ENCODE assay signal across 21 mouse cellular contexts in the genomic region with DNA sequence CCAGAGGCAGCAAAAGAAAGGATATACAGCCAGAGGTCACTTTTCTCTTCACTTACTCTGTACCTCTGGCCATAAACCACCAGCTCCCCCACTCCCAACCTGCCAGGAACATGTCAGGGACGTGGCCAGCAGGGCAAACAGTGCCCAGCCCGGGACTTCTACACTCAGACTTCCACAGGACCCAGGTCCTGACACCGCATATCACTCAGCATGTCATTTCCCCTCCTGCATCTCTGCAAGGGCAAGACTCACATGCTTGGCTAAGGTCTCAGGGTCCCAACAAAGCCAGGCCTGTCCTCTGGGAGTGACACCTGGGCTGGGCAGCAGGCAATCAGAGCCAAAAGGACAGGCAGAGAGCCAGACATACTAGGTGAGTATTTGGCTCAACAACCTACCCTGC. TPM values are rescaled to one million over a fixed set of nuclear protein-coding genes. Genes with fewer than 3 reads are reported as not detected.
DNase-seq lines count a peak whose midpoint lies in the region; ATAC-seq and TF ChIP-seq lines count a peak whose summit lies in the region.
"Had no signal": no experiment of that assay in that cellular context is flagged by ENCODE, and none has a peak within 500 bp of the region (broad histone marks: within the 10 kb centered on the region; RNA-seq: fewer than 3 reads in every experiment).

No protein-coding gene starts in this region.

- 77% methylated on average over 3 of the region's 3 CpGs for WGBS in forebrain, embryonic 12.5 days
- 72% methylated on average over 3 of the region's 3 CpGs for WGBS in forebrain, embryonic 15.5 days
- WGBS in hindbrain, embryonic 10.5 days: 51% methylated on average over 3 of the region's 3 CpGs
- 56% methylated on average over 3 of the region's 3 CpGs for WGBS in hindbrain, postnatal 0 days

- H3K4me2 ChIP-seq in forebrain, embryonic 12.5 days: no peak overlapping the region
- no peak overlapping the region for H3K4me2 ChIP-seq in forebrain, embryonic 15.5 days (replicated peaks)
- H3K4me2 ChIP-seq in hindbrain, postnatal 0 days (ENCODE audit: low read depth, low read length): no peak overlapping the region
- H3K4me2 ChIP-seq: embryonic facial prominence, embryonic 15.5 days; limb, embryonic 12.5 days had no signal

- TF ChIP-seq CTCF in hindbrain, postnatal 0 days (IDR thresholded peaks at IDR 0.05; ENCODE audit: low read depth): no peak

- no peak overlapping the region for H3K4me3 ChIP-seq in forebrain, embryonic 12.5 days (replicated peaks)
- H3K4me3 ChIP-seq in forebrain, embryonic 15.5 days: no peak overlapping the region
- no peak overlapping the region for H3K4me3 ChIP-seq in hindbrain, embryonic 10.5 days
- no peak overlapping the region for H3K4me3 ChIP-seq in hindbrain, postnatal 0 days (ENCODE audit: low read length)
- H3K4me3 ChIP-seq: embryonic facial prominence, embryonic 15.5 days; limb, embryonic 12.5 days had no signal

- ATAC-seq in forebrain, embryonic 12.5 days (ENCODE audit: low FRiP score): no peak
- no peak for ATAC-seq in forebrain, embryonic 15.5 days (replicated peaks)
- no peak for ATAC-seq in hindbrain, postnatal 0 days
- ATAC-seq: forebrain, embryonic 14.5 days; intestine, postnatal 0 days had no signal

- peaks cover 47% of the 10 kb centered on the region for H3K4me1 ChIP-seq in forebrain, embryonic 12.5 days
- peaks cover 23% of the 10 kb centered on the region for H3K4me1 ChIP-seq in forebrain, embryonic 15.5 days
- H3K4me1 ChIP-seq in hindbrain, embryonic 10.5 days (replicated peaks): peaks cover 57% of the 10 kb centered on the region
- peaks cover 8% of the 10 kb centered on the region for H3K4me1 ChIP-seq in hindbrain, postnatal 0 days (ENCODE audit: insufficient read depth, low read length)

- no peak for DNase-seq in hindbrain, embryonic 10.5 days (ENCODE audit: low spot score)
- no peak for DNase-seq in hindbrain, postnatal 0 days (ENCODE audit: low spot score)
- DNase-seq in ovary, postnatal 36 days (ENCODE audit: low spot score): peak; percentile 9
- DNase-seq in ovary, adult 18-20 months (ENCODE audit: low spot score): no peak
- DNase-seq in right cerebral cortex, adult 2 months (ENCODE audit: low spot score in 2 of 2): no peak
- DNase-seq: cerebellum, adult 11-12 months; lung, postnatal 36 days; midbrain, embryonic 14.5 days; right cerebral cortex, postnatal 14 days; thymus, postnatal 25 days had no signal

- H3K9ac ChIP-seq in forebrain, embryonic 12.5 days: no peak overlapping the region
- H3K9ac ChIP-seq in forebrain, embryonic 15.5 days (replicated peaks): no peak overlapping the region
- H3K9ac ChIP-seq in hindbrain, postnatal 0 days (replicated peaks; ENCODE audit: low read length): no peak overlapping the region
- H3K9ac ChIP-seq: embryonic facial prominence, embryonic 15.5 days; limb, embryonic 12.5 days had no signal

- H3K27ac ChIP-seq in forebrain, embryonic 12.5 days: 0 out of 2 replicates have a peak overlapping the region, but pooled peaks have one; percentile 13
- H3K27ac ChIP-seq in forebrain, embryonic 15.5 days (replicated peaks): no peak overlapping the region
- H3K27ac ChIP-seq in hindbrain, embryonic 10.5 days: peak overlapping the region; percentile 84
- H3K27ac ChIP-seq in hindbrain, postnatal 0 days: no peak overlapping the region
- H3K27ac ChIP-seq: embryonic facial prominence, embryonic 15.5 days had no signal

- H3K36me3 ChIP-seq in forebrain, embryonic 12.5 days (replicated peaks): no peaks in the 10 kb centered on the region
- no peaks in the 10 kb centered on the region for H3K36me3 ChIP-seq in forebrain, embryonic 15.5 days
- H3K36me3 ChIP-seq in hindbrain, embryonic 10.5 days: no peaks in the 10 kb centered on the region
- no peaks in the 10 kb centered on the region for H3K36me3 ChIP-seq in hindbrain, postnatal 0 days (ENCODE audit: insufficient read depth, low read length)
- H3K36me3 ChIP-seq: embryonic facial prominence, embryonic 15.5 days; limb, embryonic 12.5 days had no signal

- no peaks in the 10 kb centered on the region for H3K9me3 ChIP-seq in forebrain, embryonic 12.5 days
- no peaks in the 10 kb centered on the region for H3K9me3 ChIP-seq in forebrain, embryonic 15.5 days
- no peaks in the 10 kb centered on the region for H3K9me3 ChIP-seq in hindbrain, embryonic 10.5 days
- no peaks in the 10 kb centered on the region for H3K9me3 ChIP-seq in hindbrain, postnatal 0 days (ENCODE audit: low read length)
- H3K9me3 ChIP-seq: embryonic facial prominence, embryonic 15.5 days; limb, embryonic 12.5 days had no signal

- H3K27me3 ChIP-seq in forebrain, embryonic 12.5 days: no peaks in the 10 kb centered on the region
- H3K27me3 ChIP-seq in forebrain, embryonic 15.5 days: no peaks in the 10 kb centered on the region
- peaks cover 24% of the 10 kb centered on the region for H3K27me3 ChIP-seq in hindbrain, embryonic 10.5 days (ENCODE audit: insufficient read depth, poor library complexity, severe bottlenecking)
- no peaks in the 10 kb centered on the region for H3K27me3 ChIP-seq in hindbrain, postnatal 0 days (ENCODE audit: insufficient read depth, low read length)
- H3K27me3 ChIP-seq: embryonic facial prominence, embryonic 15.5 days; limb, embryonic 12.5 days had no signal

RNA-seq across cellular contexts. Expression of a gene that starts 11.2 kb away (rescaled TPM):
- polyA plus RNA-seq in forebrain, embryonic 12.5 days (2016; fragmentation: Nextera tagmentation; extraction: Ambion mirVana): 13.0 and 15.9 TPM in 2 replicates
- 6.0 and 7.9 TPM in 2 replicates for polyA plus RNA-seq in forebrain, embryonic 15.5 days (2015; fragmentation: Nextera tagmentation; extraction: Ambion mirVana)
- 15.1 and 15.3 TPM in 2 replicates for polyA plus RNA-seq in hindbrain, embryonic 10.5 days (2016; fragmentation: Nextera tagmentation; extraction: Ambion mirVana)
- 24.1 and 28.0 TPM in 2 replicates for total RNA-seq in hindbrain, postnatal 0 days (2014; rRNA removed)
- polyA plus RNA-seq in hindbrain, postnatal 0 days (2015; fragmentation: Nextera tagmentation; extraction: Ambion mirVana): 10.3 and 11.7 TPM in 2 replicates

RNA-seq across cellular contexts. Expression of a gene that starts 12.3 kb away (rescaled TPM):
- polyA plus RNA-seq in forebrain, embryonic 12.5 days (2016; fragmentation: Nextera tagmentation; extraction: Ambion mirVana): 0.24 and 0.33 TPM in 2 replicates
- polyA plus RNA-seq in forebrain, embryonic 15.5 days (2015; fragmentation: Nextera tagmentation; extraction: Ambion mirVana): 0.13 and 0.14 TPM in 2 replicates
- polyA plus RNA-seq in hindbrain, embryonic 10.5 days (2016; fragmentation: Nextera tagmentation; extraction: Ambion mirVana): 0.31 and 0.37 TPM in 2 replicates
- not detected in 2 replicates for total RNA-seq in hindbrain, postnatal 0 days (2014; rRNA removed)
- 0.08 and 0.10 TPM in 2 replicates for polyA plus RNA-seq in hindbrain, postnatal 0 days (2015; fragmentation: Nextera tagmentation; extraction: Ambion mirVana)
- total RNA-seq: gastrocnemius, adult 8-10 months; layer of hippocampus, adult 18-20 months; left cerebral cortex, adult 18-20 months had no signal
- polyA plus RNA-seq: cortical plate, adult 2 months; intestine, postnatal 0 days; liver, embryonic 16.5 days had no signal

RNA-seq across cellular contexts. Expression of a gene that starts 40.7 kb away (rescaled TPM):
- 0.14 TPM in 1 of 2 replicates, not detected in the other for polyA plus RNA-seq in forebrain, embryonic 12.5 days (2016; fragmentation: Nextera tagmentation; extraction: Ambion mirVana)
- polyA plus RNA-seq in forebrain, embryonic 15.5 days (2015; fragmentation: Nextera tagmentation; extraction: Ambion mirVana): 0.13 TPM in 2 replicates
- 0.11 and 0.18 TPM in 2 replicates for polyA plus RNA-seq in hindbrain, embryonic 10.5 days (2016; fragmentation: Nextera tagmentation; extraction: Ambion mirVana)
- total RNA-seq in hindbrain, postnatal 0 days (2014; rRNA removed): 0.52 TPM in 1 of 2 replicates, not detected in the other
- 0.05 and 0.18 TPM in 2 replicates for polyA plus RNA-seq in hindbrain, postnatal 0 days (2015; fragmentation: Nextera tagmentation; extraction: Ambion mirVana)
- total RNA-seq: gastrocnemius, adult 8-10 months; layer of hippocampus, adult 18-20 months; left cerebral cortex, adult 18-20 months had no signal
- polyA plus RNA-seq: cortical plate, adult 2 months; midbrain, embryonic 14.5 days had no signal

Comparison
In these comparisons a context has a peak if more than half of its experiments do, and no peak if none do; other contexts are left out.
1. H3K27ac ChIP-seq: peak in forebrain, embryonic 12.5 days (single experiment) and hindbrain, embryonic 10.5 days (single experiment); none in forebrain, embryonic 15.5 days (single experiment) and hindbrain, postnatal 0 days (single experiment).